Mouse (Mus musculus) MEL (cell line): ENCODE measurements around the gene Saa3.

Source experiments
- CHD2 ChIP-seq: IDR thresholded peaks from 2 replicates; pipeline ENCODE4 v1.6.1; 2011; ENCODE audit warnings: low read length, improper control_type of control experiment
- CTCF ChIP-seq, 3 experiments: IDR thresholded peaks in 2 of 3; conservative IDR thresholded peaks in 1 of 3; 2 replicates each; pipeline ENCODE4 v1.5.1; 2011 to 2012; ENCODE audit warnings: low read length in 3 of 3, low read depth in 2 of 3, mild to moderate bottlenecking in 2 of 3, improper control_type of control experiment in 1 of 3, inconsistent platforms in 1 of 3, mixed read lengths in 1 of 3, moderate library complexity in 1 of 3; ENCODE audit not compliant: control insufficient read depth in 1 of 3, insufficient read depth in 1 of 3, poor library complexity in 1 of 3, severe bottlenecking in 1 of 3
- EP300 ChIP-seq, 2 experiments: IDR thresholded peaks; 2 replicates each; pipeline ENCODE4 v1.6.1; 2011; ENCODE audit warnings: improper control_type of control experiment in 2 of 2, low read length in 2 of 2, low read depth in 1 of 2, mild to moderate bottlenecking in 1 of 2
- MEF2A ChIP-seq: IDR thresholded peaks from 2 replicates; pipeline ENCODE4 v1.6.1; 2014; ENCODE audit warnings: low read depth, mild to moderate bottlenecking, inconsistent platforms, low read length, improper control_type of control experiment; ENCODE audit not compliant: poor library complexity, insufficient replicate concordance, severe bottlenecking; ENCODE audit errors: extremely low read depth
- RAD21 ChIP-seq: IDR thresholded peaks from 2 replicates; pipeline ENCODE4 v1.6.1; 2011; ENCODE audit warnings: mild to moderate bottlenecking, low read depth, low read length, improper control_type of control experiment
- TCF12 ChIP-seq: IDR thresholded peaks from 2 replicates; pipeline ENCODE4 v1.6.1; 2014; ENCODE audit warnings: low read depth, mild to moderate bottlenecking, inconsistent platforms, low read length, improper control_type of control experiment, moderate library complexity

DNA sequence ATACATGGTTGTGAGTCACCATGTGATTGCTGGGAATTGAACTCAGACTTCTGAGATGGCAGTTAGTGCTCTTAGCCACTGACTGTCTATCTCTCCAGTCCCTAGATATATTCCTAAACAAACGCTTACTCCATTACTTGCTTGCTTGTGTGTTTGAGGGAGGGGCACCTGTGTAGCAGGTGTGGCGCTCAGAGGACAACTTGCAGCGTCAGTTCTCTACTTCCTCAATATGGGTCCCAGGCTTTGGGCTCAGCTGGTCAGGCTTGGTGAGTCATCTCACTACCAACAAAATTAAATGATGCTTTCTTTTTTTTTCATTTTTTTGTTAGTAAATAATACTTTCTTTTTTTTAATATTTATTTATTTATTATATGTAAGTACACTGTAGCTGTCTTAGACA lies 37.1 kb downstream of the Saa3 start:
- no peak for TF ChIP-seq TCF12
- no peak for TF ChIP-seq RAD21
- TF ChIP-seq CTCF (IDR thresholded peaks at IDR 0.05 in 2 of 3, conservative IDR thresholded peaks at IDR 0.05 in 1 of 3; ENCODE audit: control insufficient read depth in 1 of 3, insufficient read depth in 1 of 3, low read depth in 2 of 3, low read length in 3 of 3, poor library complexity in 1 of 3, severe bottlenecking in 1 of 3), result no peak
- no peak for TF ChIP-seq CHD2
- no peak for TF ChIP-seq EP300 (IDR thresholded peaks at IDR 0.05; ENCODE audit: low read depth in 1 of 2, low read length in 2 of 2)
- no peak for TF ChIP-seq MEF2A
